Mouse (Mus musculus) liver, embryonic 13.5 days (tissue): Measurements from ENCODE around the gene Apol6. TPM values are rescaled to one million over a fixed set of nuclear protein-coding genes. Genes with fewer than 3 reads are reported as not detected.
"Not testable (repeated sequence)": the region's sequence is repeated elsewhere in the genome, so short reads cannot be mapped to it uniquely, and the experiment has no call there.

Experiments used
- ATAC-seq: fragments of 200-750 bp; cut with Nextera tagmentation; 2 replicates; pipeline ENCODE4 v1.8.0; 2017; ENCODE audit warnings: low read depth, mild to moderate bottlenecking, moderate number of reproducible peaks, moderate library complexity
- DNase-seq: peaks from one replicate; pipeline ENCODE4 v3.0.0; 2022
- H3K27ac ChIP-seq: fragments of 300-500 bp; sonication (generic); 2 replicates; pipeline ENCODE4 v1.5.1; 2015; ENCODE audit warnings: moderate library complexity, mild to moderate bottlenecking, inconsistent platforms
- H3K27me3 ChIP-seq: fragments of 300-500 bp; sonication (generic); 2 replicates; pipeline ENCODE4 v1.6.1; 2015; ENCODE audit warnings: mild to moderate bottlenecking, inconsistent platforms
- H3K36me3 ChIP-seq: fragments of 300-500 bp; sonication (generic); 2 replicates; pipeline ENCODE4 v1.6.1; 2015; ENCODE audit warnings: mild to moderate bottlenecking, inconsistent platforms
- H3K4me1 ChIP-seq: fragments of 300-500 bp; sonication (generic); replicated peaks from 2 replicates; pipeline ENCODE4 v1.6.1; 2015; ENCODE audit warnings: inconsistent platforms
- H3K4me2 ChIP-seq: fragments of 300-500 bp; sonication (generic); 2 replicates; pipeline ENCODE4 v1.6.1; 2015; ENCODE audit warnings: inconsistent platforms, mild to moderate bottlenecking, moderate library complexity
- H3K4me3 ChIP-seq: fragments of 300-500 bp; sonication (generic); replicated peaks from 2 replicates; pipeline ENCODE4 v1.5.1; 2015; ENCODE audit warnings: mild to moderate bottlenecking, inconsistent platforms
- H3K9ac ChIP-seq: fragments of 300-500 bp; sonication (generic); 2 replicates; pipeline ENCODE4 v1.6.1; 2015; ENCODE audit warnings: mild to moderate bottlenecking, inconsistent platforms
- H3K9me3 ChIP-seq: fragments of 300-500 bp; sonication (generic); replicated peaks from 2 replicates; pipeline ENCODE4 v1.6.1; 2016; ENCODE audit warnings: inconsistent platforms
- WGBS: fragments of 180-500 bp; shearing (Covaris S2); methylation state at CpG from one replicate; pipeline ENCODE4 v1.1.7; 2015; ENCODE audit not compliant: insufficient replicate concordance; 5-methylcytosine and 5-hydroxymethylcytosine counted together
- polyA plus RNA-seq: library from polyadenylated mRNA; unstranded; fragments of >200 nt; fragmentation: Nextera tagmentation; extraction: Ambion mirVana; gene quantifications from 2 replicates; pipeline ENCODE4 v1.2.1, GENCODE M21; 2015

The Apol6 gene
- polyA plus RNA-seq, 1 experiment from 2014 or later, result 0.36 TPM

DNA sequence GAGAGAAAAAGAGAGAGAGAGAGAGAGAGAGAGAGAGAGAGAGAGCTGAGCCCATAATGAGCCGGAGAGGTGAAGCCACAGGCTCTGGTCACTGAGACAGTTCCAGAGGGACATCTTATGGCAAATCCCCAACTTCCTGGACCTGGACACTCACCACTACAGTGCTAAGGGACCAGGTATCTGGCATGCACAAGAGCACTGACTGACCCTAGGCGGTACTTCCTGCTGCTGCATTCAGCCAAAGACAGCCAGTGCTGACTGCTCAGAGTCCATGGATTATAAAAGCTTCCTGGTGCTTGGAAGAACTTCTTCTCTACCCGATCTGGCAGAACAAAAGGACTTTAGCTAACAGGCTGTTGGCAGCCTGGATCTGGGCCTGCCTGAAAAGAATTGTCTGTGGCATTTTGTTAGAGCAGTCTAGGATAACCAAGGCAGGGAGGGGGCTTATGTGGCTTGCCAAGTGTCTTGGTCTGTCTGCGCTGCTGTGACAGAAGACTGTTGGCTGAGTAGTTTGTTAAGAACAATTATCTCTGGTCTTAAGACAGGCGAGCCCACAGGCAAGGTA, 10.2 kb downstream of the Apol6 start:
- DNase-seq (no peak), ATAC-seq (no peak)
- no peaks in the 10 kb centered on the region for H3K9me3 ChIP-seq
- peaks cover 11% of the 10 kb centered on the region for H3K27me3 ChIP-seq
- no peaks in the 10 kb centered on the region for H3K36me3 ChIP-seq
- peaks cover 42% of the 10 kb centered on the region for H3K4me1 ChIP-seq
- H3K4me3 ChIP-seq, result no peak overlapping the region
- no peak overlapping the region for H3K27ac ChIP-seq
- no peak overlapping the region for H3K9ac ChIP-seq
- H3K4me2 ChIP-seq, result no peak overlapping the region
- 54% methylated on average over 5 of the region's 5 CpGs for WGBS

- H3K27me3 ChIP-seq, result peaks cover 9% of the 10 kb centered on the region; the same call in 1 of the 2 replicates
- peaks cover 39% of the 10 kb centered on the region for H3K4me1 ChIP-seq
- H3K4me3 ChIP-seq, result no peak overlapping the region
- H3K36me3 ChIP-seq, result no peaks in the 10 kb centered on the region
- H3K9me3 ChIP-seq, result no peaks in the 10 kb centered on the region
- H3K27ac ChIP-seq, result no peak overlapping the region
- WGBS, result 38% methylated on average over 6 of the region's 6 CpGs
- H3K9ac ChIP-seq, result no peak overlapping the region
- no peak for DNase-seq
- H3K4me2 ChIP-seq, result no peak overlapping the region
- no peak for ATAC-seq
Observed at GRCm38 (mm10) chr15:77056001-77056790, 11.7 kb downstream of the Apol6 start.

DNA sequence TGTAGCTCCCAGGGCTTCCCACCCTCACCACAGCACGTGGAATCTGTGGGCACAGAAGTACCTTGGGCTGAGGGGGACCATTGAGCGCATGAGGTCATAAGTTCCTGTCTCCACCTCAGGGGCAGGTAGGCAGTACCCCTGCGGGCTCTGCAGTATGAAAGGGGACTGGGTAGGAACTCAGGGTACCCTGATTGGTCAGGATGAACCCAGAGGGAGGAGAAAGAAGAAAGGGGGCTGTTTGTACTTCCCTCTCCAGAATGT, 12.2 kb downstream of the Apol6 start:
- ATAC-seq (no peak), DNase-seq (no peak)
- H3K27me3 ChIP-seq, result peaks cover 9% of the 10 kb centered on the region; the same call in 1 of the 2 replicates
- H3K9ac ChIP-seq, result no peak overlapping the region
- no peak overlapping the region for H3K27ac ChIP-seq
- WGBS, result 35% methylated on average over 3 of the region's 3 CpGs
- no peak overlapping the region for H3K4me3 ChIP-seq
- no peaks in the 10 kb centered on the region for H3K36me3 ChIP-seq
- no peak overlapping the region for H3K4me2 ChIP-seq
- no peaks in the 10 kb centered on the region for H3K9me3 ChIP-seq
- peaks cover 39% of the 10 kb centered on the region for H3K4me1 ChIP-seq

DNA sequence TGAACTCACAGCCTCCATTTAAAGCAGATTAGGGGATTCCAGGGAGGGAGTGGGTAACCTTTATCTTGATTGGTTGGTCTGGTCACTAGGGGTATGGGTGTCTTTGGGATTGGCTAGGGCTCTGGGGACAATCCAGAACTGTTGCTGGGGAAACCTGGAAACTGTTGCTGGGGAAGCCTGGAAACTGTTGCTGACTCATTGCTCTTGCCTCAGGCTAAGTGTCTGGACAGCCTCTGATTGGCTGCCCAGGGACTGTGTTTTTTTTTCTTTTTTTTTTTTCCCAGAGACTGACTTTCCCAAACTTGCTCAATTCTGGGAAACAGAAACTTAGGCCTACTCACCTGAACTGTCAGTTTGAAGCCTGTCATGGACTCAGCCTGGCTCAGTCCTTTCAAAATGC, 14.0 kb downstream of the Apol6 start:
- H3K4me3 ChIP-seq, result no peak overlapping the region
- H3K27ac ChIP-seq, result no peak overlapping the region
- DNase-seq (no peak), ATAC-seq (peak; percentile 23; the same call in 1 of the 2 replicates)
- no peak overlapping the region for H3K4me2 ChIP-seq
- no peaks in the 10 kb centered on the region for H3K9me3 ChIP-seq
- no peak overlapping the region for H3K9ac ChIP-seq
- no peaks in the 10 kb centered on the region for H3K36me3 ChIP-seq
- peaks cover 9% of the 10 kb centered on the region; the same call in 1 of the 2 replicates for H3K27me3 ChIP-seq
- peaks cover 23% of the 10 kb centered on the region for H3K4me1 ChIP-seq

DNA sequence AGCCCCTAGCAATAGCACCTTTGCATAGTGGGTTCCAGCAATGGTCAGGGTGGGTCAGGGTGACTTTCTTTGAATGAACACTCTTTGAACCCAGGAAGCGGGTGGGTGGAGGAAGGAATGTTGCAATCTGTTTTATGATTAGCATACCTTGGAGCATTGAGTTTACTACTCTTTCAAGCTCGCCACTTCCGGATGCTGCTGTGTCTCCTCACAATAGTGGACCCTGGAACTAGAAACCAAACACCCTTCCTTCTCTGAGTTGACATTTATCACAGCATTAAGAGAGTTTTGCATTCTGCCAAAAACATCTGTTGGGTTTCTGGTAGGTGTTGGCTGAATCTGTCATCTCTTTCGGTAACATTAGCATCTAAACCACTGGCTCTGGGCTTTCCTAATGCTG, 14.9 kb downstream of the Apol6 start:
- H3K4me1 ChIP-seq, result peaks cover 16% of the 10 kb centered on the region; the same call in 1 of the 2 replicates
- H3K9me3 ChIP-seq, H3K36me3 ChIP-seq, H3K27me3 ChIP-seq, H3K27ac ChIP-seq, H3K4me3 ChIP-seq, ATAC-seq, H3K4me2 ChIP-seq, DNase-seq, H3K9ac ChIP-seq: not testable (repeated sequence)
- WGBS, result 73% methylated on average over 4 of the region's 4 CpGs

DNA sequence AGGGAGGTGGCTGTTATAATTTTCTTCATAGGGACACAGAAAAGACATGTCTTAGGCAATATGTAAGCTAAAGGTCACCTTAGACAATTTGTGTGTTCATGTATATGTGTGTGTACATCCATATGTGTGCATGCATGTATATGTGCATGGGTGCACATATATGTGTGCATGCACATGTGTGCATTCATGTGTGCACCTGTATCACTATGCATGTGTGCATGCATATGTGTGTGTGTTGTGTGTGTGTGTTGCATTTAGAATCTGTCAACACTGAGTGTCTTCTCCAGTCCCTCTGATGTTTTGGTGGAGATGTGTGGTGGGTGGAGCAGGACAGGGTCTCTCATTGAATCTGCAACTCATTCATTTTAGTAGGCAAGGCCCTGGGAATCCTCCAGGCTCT, 18.2 kb downstream of the Apol6 start:
- Histone ChIP-seq H3K4me2 (no peak overlapping the region), H3K9me3 (no peaks in the 10 kb centered on the region), H3K4me3 (no peak overlapping the region), H3K9ac (no peak overlapping the region), H3K27ac (no peak overlapping the region), H3K27me3 (no peaks in the 10 kb centered on the region), H3K36me3 (no peaks in the 10 kb centered on the region), H3K4me1 (no peaks in the 10 kb centered on the region; the same call in 1 of the 2 replicates)
- no peak for ATAC-seq
- no peak for DNase-seq

DNA sequence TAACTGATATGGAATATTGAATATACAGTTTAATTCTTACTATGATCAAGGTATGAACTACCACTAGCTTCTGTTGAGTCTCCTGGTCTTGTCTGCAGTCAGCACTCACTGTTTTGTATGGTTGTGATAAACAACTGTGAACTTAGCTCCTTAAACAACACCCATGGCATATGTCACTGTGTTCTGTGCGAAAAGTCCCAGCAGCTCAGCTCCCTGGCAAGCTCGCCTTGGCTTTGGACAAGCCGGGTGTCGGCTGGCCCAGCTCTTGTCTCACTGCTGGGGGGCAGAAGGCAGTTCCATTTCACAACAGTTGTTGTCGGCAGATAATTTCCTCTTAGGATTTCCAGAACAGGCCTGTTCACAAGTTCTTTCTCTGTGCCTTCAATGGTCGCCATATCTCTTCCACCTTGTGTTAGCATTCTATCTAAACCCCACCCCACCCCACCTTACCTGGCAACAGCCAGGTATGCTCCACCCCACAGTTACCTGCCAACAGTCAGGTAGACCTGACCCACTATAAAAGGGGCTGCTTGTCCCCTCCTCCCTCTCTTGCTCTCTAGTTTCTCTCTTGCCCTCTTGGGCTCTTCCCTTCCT, 20.8 kb downstream of the Apol6 start:
- 0 out of 2 replicates have a peak, but pooled peaks cover 9% of the 10 kb centered on the region for H3K27me3 ChIP-seq
- 67% methylated on average over 6 of the region's 6 CpGs for WGBS
- no peaks in the 10 kb centered on the region for H3K36me3 ChIP-seq
- DNase-seq, result no peak
- H3K9me3 ChIP-seq, result no peaks in the 10 kb centered on the region
- no peak overlapping the region for H3K9ac ChIP-seq
- no peak overlapping the region for H3K4me2 ChIP-seq
- ATAC-seq, result no peak
- H3K27ac ChIP-seq, result no peak overlapping the region
- H3K4me1 ChIP-seq, result no peaks in the 10 kb centered on the region; the same call in 1 of the 2 replicates
- no peak overlapping the region for H3K4me3 ChIP-seq

DNA sequence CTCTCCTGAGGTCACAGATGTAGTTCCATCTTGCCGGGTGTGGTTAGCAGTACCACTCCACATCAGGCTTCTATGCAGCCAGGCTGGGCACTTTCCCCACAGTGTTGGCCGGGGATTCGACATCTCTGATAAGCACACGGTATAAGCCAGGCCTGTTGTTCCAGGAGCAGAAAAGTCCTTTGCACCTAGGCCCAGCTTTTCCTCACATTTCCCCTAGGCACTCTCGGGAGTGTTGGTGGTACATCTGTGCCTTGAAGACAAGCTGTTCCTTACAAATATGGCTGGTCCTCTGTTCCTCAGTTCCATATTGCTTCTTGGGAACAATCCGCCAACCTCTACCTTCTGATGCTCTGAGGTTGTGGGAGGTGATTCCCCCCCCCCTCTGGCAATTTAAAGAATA, 21.7 kb downstream of the Apol6 start:
- ATAC-seq, result no peak

DNA sequence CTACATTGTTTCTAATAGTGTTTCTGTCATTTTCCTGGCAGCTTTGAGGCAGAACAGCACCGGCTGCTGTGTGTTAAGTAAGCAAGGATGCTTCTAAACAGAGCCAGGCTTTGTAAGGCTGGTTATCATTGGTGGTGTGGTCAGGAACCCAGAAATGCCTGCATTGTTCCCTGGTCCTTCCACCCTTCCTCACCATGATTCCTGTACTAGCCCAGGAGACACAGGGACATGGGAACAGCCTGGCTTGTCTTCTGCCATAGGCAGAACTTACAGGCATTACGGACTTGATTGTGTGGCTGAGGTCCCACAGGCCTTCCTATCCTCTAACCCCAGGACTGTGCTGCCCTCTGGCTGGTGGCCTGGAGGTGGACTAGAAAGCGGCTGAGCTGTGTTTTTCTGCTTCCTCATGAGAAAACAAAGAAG, 23.9 kb downstream of the Apol6 start:
- no peak overlapping the region for H3K4me2 ChIP-seq
- no peak for ATAC-seq
- peaks cover 9% of the 10 kb centered on the region; the same call in 1 of the 2 replicates for H3K27me3 ChIP-seq
- WGBS, result 51% methylated on average over 3 of the region's 3 CpGs
- H3K9me3 ChIP-seq, result no peaks in the 10 kb centered on the region
- H3K4me3 ChIP-seq, result no peak overlapping the region
- H3K4me1 ChIP-seq, result peaks cover 18% of the 10 kb centered on the region
- DNase-seq, result no peak
- no peak overlapping the region for H3K27ac ChIP-seq
- H3K36me3 ChIP-seq, result no peaks in the 10 kb centered on the region
- H3K9ac ChIP-seq, result no peak overlapping the region

More for the DNA sequence above, 21.7 kb downstream of the Apol6 start:
- Histone ChIP-seq H3K27ac (no peak overlapping the region), H3K9ac (no peak overlapping the region), H3K27me3 (peaks cover 9% of the 10 kb centered on the region; the same call in 1 of the 2 replicates), H3K36me3 (no peaks in the 10 kb centered on the region), H3K4me3 (no peak overlapping the region), H3K4me2 (no peak overlapping the region), H3K4me1 (peaks cover under 1% of the 10 kb centered on the region; the same call in 1 of the 2 replicates), H3K9me3 (no peaks in the 10 kb centered on the region)
- 61% methylated on average over 6 of the region's 6 CpGs for WGBS
- no peak for DNase-seq

DNA sequence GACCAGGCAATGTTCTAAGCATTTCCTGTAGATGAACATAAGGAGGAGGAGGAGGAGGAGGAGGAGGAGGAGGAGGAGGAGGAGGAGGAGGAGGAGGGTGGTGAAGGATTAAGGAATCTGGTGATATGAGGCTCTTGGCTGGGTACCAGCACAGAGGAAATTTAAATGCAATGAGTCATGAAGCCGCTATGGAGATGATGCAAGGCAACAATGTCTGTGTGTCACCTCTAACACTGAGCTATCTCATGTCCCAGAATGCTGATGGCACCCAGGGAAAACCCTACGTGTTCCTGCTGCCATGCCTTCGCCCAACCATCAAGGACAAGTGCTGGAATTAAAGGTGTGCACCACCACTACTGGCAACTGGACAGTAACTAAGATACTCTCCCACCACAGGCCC, 24.5 kb downstream of the Apol6 start:
- Histone ChIP-seq H3K4me2 (no peak overlapping the region), H3K4me1 (peaks cover 18% of the 10 kb centered on the region), H3K9ac (no peak overlapping the region), H3K27me3 (peaks cover 9% of the 10 kb centered on the region; the same call in 1 of the 2 replicates), H3K36me3 (no peaks in the 10 kb centered on the region), H3K9me3 (no peaks in the 10 kb centered on the region), H3K27ac (no peak overlapping the region), H3K4me3 (no peak overlapping the region)
- WGBS, result 51% methylated on average over 3 of the region's 3 CpGs
- DNase-seq (no peak), ATAC-seq (no peak)

GRCm38 (mm10) chr15:77070745-77071268, 26.3 kb downstream of the Apol6 start:
- H3K27ac ChIP-seq, result no peak overlapping the region
- no peaks in the 10 kb centered on the region for H3K36me3 ChIP-seq
- H3K9ac ChIP-seq, result no peak overlapping the region
- DNase-seq (no peak), ATAC-seq (no peak)
- whole genome bisulfite sequencing, result 74% methylated on average over 11 of the region's 11 CpGs
- no peak overlapping the region for H3K4me2 ChIP-seq
- peaks cover 9% of the 10 kb centered on the region; the same call in 1 of the 2 replicates for H3K27me3 ChIP-seq
- H3K4me3 ChIP-seq, result no peak overlapping the region
- H3K9me3 ChIP-seq, result no peaks in the 10 kb centered on the region
- peaks cover 18% of the 10 kb centered on the region for H3K4me1 ChIP-seq
